Mouse (Mus musculus) kidney, postnatal 0 days (tissue): Measurements from ENCODE around the gene Grm4. TPM values are rescaled to one million over a fixed set of nuclear protein-coding genes. Genes with fewer than 3 reads are reported as not detected.

Source experiments
- ATAC-seq: fragments of 200-750 bp; cut with Nextera tagmentation; replicated peaks from 2 replicates; pipeline ENCODE4 v1.8.0; 2017; ENCODE audit warnings: low read depth, moderate number of reproducible peaks, moderate TSS enrichment, moderate library complexity; ENCODE audit not compliant: low FRiP score
- DNase-seq: peaks from one replicate; pipeline ENCODE4 v3.0.0-alpha.2; 2016; ENCODE audit warnings: low spot score
- H3K27ac ChIP-seq: fragments of 300-500 bp; sonication (generic); 2 replicates; pipeline ENCODE4 v1.5.1; 2014; ENCODE audit warnings: mild to moderate bottlenecking
- H3K27me3 ChIP-seq: fragments of 300-500 bp; sonication (generic); 2 replicates; pipeline ENCODE4 v1.6.1; 2014; ENCODE audit warnings: low read length, mixed read lengths; ENCODE audit not compliant: insufficient read depth
- H3K36me3 ChIP-seq: fragments of 300-500 bp; sonication (generic); 2 replicates; pipeline ENCODE4 v1.6.1; 2014; ENCODE audit warnings: low read length, mixed read lengths; ENCODE audit not compliant: insufficient read depth
- H3K4me1 ChIP-seq: fragments of 300-500 bp; sonication (generic); replicated peaks from 2 replicates; pipeline ENCODE4 v1.6.1; 2014; ENCODE audit warnings: antibody characterized with exemption, low read length, mixed read lengths; ENCODE audit not compliant: insufficient read depth
- H3K4me2 ChIP-seq: fragments of 300-500 bp; sonication (generic); 2 replicates; pipeline ENCODE4 v1.6.1; 2014; ENCODE audit warnings: mild to moderate bottlenecking, low read length, moderate library complexity, mixed read lengths
- H3K4me3 ChIP-seq: fragments of 300-500 bp; sonication (generic); replicated peaks from 2 replicates; pipeline ENCODE4 v1.5.1; 2014; ENCODE audit warnings: low read depth, low read length
- H3K9ac ChIP-seq: fragments of 300-500 bp; sonication (generic); 2 replicates; pipeline ENCODE4 v1.6.1; 2014; ENCODE audit warnings: low read depth, low read length
- H3K9me3 ChIP-seq: fragments of 300-500 bp; sonication (generic); replicated peaks from 2 replicates; pipeline ENCODE4 v1.6.1; 2016; ENCODE audit warnings: low read length, inconsistent platforms, mixed read lengths
- CTCF ChIP-seq: IDR thresholded peaks from 2 replicates; pipeline ENCODE4 v1.5.1; 2016; ENCODE audit warnings: antibody characterized with exemption, low read depth, mild to moderate bottlenecking, moderate library complexity
- WGBS: fragments of 180-500 bp; shearing (Covaris S2); extraction: QIAGEN DNeasy Blood & Tissue Kit; methylation state at CpG from one replicate; pipeline ENCODE4 v1.1.7; 2014; 5-methylcytosine and 5-hydroxymethylcytosine counted together
- polyA plus RNA-seq: library from polyadenylated mRNA; unstranded; fragments of >200 nt; fragmentation: Nextera tagmentation; extraction: Ambion mirVana; gene quantifications from 2 replicates; pipeline ENCODE4 v1.2.1, GENCODE M21; 2015

The Grm4 gene
- polyA plus RNA-seq, 1 experiment from 2014 or later = 1.3 TPM

DNA sequence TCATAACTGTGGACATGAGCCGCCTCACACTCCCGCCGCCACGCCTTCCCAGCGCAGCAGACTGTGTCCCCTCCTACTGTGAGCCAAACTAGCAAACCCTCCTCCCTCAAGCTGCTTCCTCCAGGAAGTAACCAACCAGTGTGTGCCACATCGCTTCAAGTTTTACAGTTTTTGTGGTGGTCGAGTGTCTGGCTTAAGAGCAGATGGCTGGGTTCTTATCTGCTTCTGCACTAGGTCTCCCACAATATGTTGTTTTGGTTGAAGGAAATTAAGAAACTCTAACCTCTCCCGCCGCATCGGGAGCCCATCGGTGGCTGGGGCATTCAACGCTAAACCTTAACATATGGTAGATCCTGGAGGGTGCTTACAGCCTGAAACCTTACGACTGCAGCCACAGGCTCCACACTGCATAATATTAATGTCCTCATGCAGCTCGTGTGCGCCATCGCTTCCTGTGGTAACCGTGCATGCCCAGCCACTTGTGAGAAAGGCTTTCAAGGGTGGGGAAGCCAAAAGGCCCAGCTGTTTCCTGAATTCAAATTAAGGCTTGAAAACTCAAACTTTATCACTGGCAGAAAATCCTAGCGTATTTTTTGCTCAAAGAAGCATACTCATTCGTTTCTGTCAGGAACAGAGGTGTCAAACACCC, 115.7 kb downstream of the Grm4 start:
- Histone ChIP-seq H3K9ac (no peak overlapping the region), H3K4me2 (no peak overlapping the region), H3K4me3 (no peak overlapping the region), H3K9me3 (no peaks in the 10 kb centered on the region), H3K27ac (no peak overlapping the region), H3K36me3 (no peaks in the 10 kb centered on the region), H3K4me1 (no peaks in the 10 kb centered on the region), H3K27me3 (no peaks in the 10 kb centered on the region)
- WGBS = 88% methylated on average over 19 of the region's 19 CpGs
- no peak for TF ChIP-seq CTCF
- no peak for ATAC-seq
- no peak for DNase-seq

- ATAC-seq (no peak), DNase-seq (no peak)
- no peaks in the 10 kb centered on the region for H3K36me3 ChIP-seq
- H3K4me3 ChIP-seq = no peak overlapping the region
- no peaks in the 10 kb centered on the region for H3K4me1 ChIP-seq
- WGBS = 37% methylated on average over 13 of the region's 13 CpGs
- no peak overlapping the region for H3K9ac ChIP-seq
- no peak for TF ChIP-seq CTCF
- no peak overlapping the region for H3K27ac ChIP-seq
- H3K4me2 ChIP-seq = no peak overlapping the region
- no peaks in the 10 kb centered on the region for H3K9me3 ChIP-seq
- no peaks in the 10 kb centered on the region for H3K27me3 ChIP-seq
These were observed 120.0 kb downstream of the Grm4 start for GRCm38 (mm10) chr17:27401200-27401599.

GRCm38 (mm10) chr17:27393931-27394330, 127.3 kb downstream of the Grm4 start:
- H3K9me3 ChIP-seq = no peaks in the 10 kb centered on the region
- no peak for DNase-seq
- no peaks in the 10 kb centered on the region for H3K27me3 ChIP-seq
- H3K4me3 ChIP-seq = no peak overlapping the region
- H3K27ac ChIP-seq = no peak overlapping the region
- H3K9ac ChIP-seq = no peak overlapping the region
- WGBS = 63% methylated on average over 5 of the region's 5 CpGs
- TF ChIP-seq CTCF = no peak
- no peaks in the 10 kb centered on the region for H3K4me1 ChIP-seq
- H3K36me3 ChIP-seq = no peaks in the 10 kb centered on the region
- ATAC-seq = no peak
- H3K4me2 ChIP-seq = no peak overlapping the region

DNA sequence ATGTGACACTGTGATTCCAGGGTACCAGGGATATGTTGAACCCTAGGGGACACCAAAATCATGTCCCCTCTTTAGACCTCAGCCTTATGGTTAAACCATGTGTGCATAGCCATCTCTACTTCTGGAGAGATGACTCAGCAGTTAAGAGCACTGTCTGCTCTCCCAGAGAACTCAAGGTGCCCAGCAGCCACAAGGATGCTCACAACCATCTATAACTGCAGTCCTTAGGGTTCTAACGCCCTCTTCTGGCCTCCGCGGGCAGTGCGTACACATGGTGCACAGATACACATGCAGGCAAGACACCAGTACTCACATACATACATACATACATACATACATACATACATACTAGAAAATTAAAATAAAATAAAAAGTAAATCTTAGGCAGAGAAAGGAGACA, 127.8 kb downstream of the Grm4 start:
- Histone ChIP-seq H3K4me3 (no peak overlapping the region), H3K27ac (no peak overlapping the region), H3K27me3 (no peaks in the 10 kb centered on the region), H3K4me1 (no peaks in the 10 kb centered on the region), H3K9ac (no peak overlapping the region), H3K4me2 (no peak overlapping the region), H3K9me3 (no peaks in the 10 kb centered on the region), H3K36me3 (no peaks in the 10 kb centered on the region)
- WGBS = 85% methylated on average over 4 of the region's 4 CpGs
- ATAC-seq = no peak
- DNase-seq = no peak
- TF ChIP-seq CTCF = peak; percentile 45

GRCm38 (mm10) chr17:27392918-27393317, 128.3 kb downstream of the Grm4 start:
- WGBS = 54% methylated on average over 8 of the region's 8 CpGs
- H3K27ac ChIP-seq = no peak overlapping the region
- H3K4me1 ChIP-seq = no peaks in the 10 kb centered on the region
- no peak overlapping the region for H3K9ac ChIP-seq
- H3K4me3 ChIP-seq = no peak overlapping the region
- TF ChIP-seq CTCF = no peak
- ATAC-seq (no peak), DNase-seq (peak; percentile 11)
- no peaks in the 10 kb centered on the region for H3K36me3 ChIP-seq
- H3K9me3 ChIP-seq = no peaks in the 10 kb centered on the region
- H3K27me3 ChIP-seq = no peaks in the 10 kb centered on the region
- no peak overlapping the region for H3K4me2 ChIP-seq

DNA sequence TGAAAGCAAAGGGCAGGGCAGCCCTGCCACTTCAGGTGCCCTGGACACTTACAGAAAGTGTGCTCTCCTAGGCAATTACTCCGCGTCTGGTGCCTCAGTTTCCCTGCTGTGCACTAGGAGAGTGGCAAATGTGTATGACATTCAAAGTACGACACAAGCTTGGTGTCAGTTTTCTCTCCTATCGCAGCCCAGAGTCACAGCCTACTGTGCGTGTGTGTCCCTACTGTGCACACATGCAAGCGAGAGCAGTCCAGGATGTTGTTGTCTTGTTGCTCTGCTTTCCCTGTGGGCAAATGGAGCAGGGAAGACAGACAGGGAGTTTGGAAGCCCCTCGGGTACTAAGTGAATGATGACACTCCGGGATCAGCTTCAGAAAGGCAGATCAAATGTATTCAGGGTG, 131.2 kb downstream of the Grm4 start:
- Histone ChIP-seq H3K9me3 (no peaks in the 10 kb centered on the region), H3K27ac (no peak overlapping the region), H3K4me3 (no peak overlapping the region), H3K9ac (no peak overlapping the region), H3K4me1 (peaks cover 10% of the 10 kb centered on the region), H3K36me3 (no peaks in the 10 kb centered on the region), H3K4me2 (no peak overlapping the region), H3K27me3 (no peaks in the 10 kb centered on the region)
- ATAC-seq (no peak), DNase-seq (no peak)
- TF ChIP-seq CTCF = no peak
- WGBS = 87% methylated on average over 8 of the region's 8 CpGs
